ENCODE assay signal across 8 mouse cellular contexts in genomic region chr13:104109288-104109815, GRCm38 (mm10). TPM values are rescaled to one million over a fixed set of nuclear protein-coding genes. Genes with fewer than 3 reads are reported as not detected.
DNase-seq lines count a peak whose midpoint lies in the region; ATAC-seq lines count a peak whose summit lies in the region.

TSS of gene Nln (minus strand) at chr13:104109614.
TSS of gene Sgtb (plus strand) at chr13:104109741.

- H3K4me3 ChIP-seq in intestine, embryonic 15.5 days (replicated peaks) = peak within 1 kb of the TSS; percentile 59

- DNase-seq in adrenal gland, adult 8-10 months = peak; percentile 83
- peak; percentile 83 for DNase-seq in embryo, embryonic 11.5 days (ENCODE audit: low read depth, low spot score)
- DNase-seq in gastrocnemius, postnatal 36 days = peak; percentile 75 to 76
- DNase-seq in left cerebral cortex, postnatal 14 days (ENCODE audit: low spot score in 2 of 2) = peak; percentile 79 to 87
- DNase-seq in right cerebral cortex, postnatal 25 days = peak; percentile 88
- DNase-seq in urinary bladder, postnatal 36 days (ENCODE audit: low spot score in 2 of 2) = peak; percentile 72 to 84

- H3K27me3 ChIP-seq in intestine, embryonic 15.5 days (replicated peaks) = no peaks in the 10 kb centered on the region

- ATAC-seq in intestine, embryonic 15.5 days = peak; percentile 99
- peak; percentile 97 for ATAC-seq in megakaryocyte-erythroid progenitor cell, adult 5-6 weeks (replicated peaks; ENCODE audit: low FRiP score, low TSS enrichment, poor library complexity, severe bottlenecking)

- peak within 1 kb of the TSS; percentile 97 for H3K4me2 ChIP-seq in intestine, embryonic 15.5 days (replicated peaks)

- 2% methylated on average over 36 of the region's 44 CpGs for WGBS in intestine, embryonic 15.5 days

- H3K27ac ChIP-seq in intestine, embryonic 15.5 days = peak within 1 kb of the TSS; percentile 86

- no peaks in the 10 kb centered on the region for H3K36me3 ChIP-seq in intestine, embryonic 15.5 days

- H3K4me1 ChIP-seq in intestine, embryonic 15.5 days (replicated peaks) = no peaks in the 10 kb centered on the region

- intact Hi-C loops in gastrocnemius, postnatal 36 days (cut with DNase I) = no loop called here
- intact Hi-C loops in left cerebral cortex, postnatal 14 days (cut with DNase I) = no loop called here

- H3K9me3 ChIP-seq in intestine, embryonic 15.5 days = no peaks in the 10 kb centered on the region

- H3K9ac ChIP-seq in intestine, embryonic 15.5 days = peak within 1 kb of the TSS; percentile 72

RNA-seq across cellular contexts. Expression of gene Nln, which starts in this region (rescaled TPM):
- total RNA-seq in adrenal gland, adult 8-10 months (2022) = 10 to 100 TPM; 14.4 to 19.6 (median 16.5) TPM
- total RNA-seq in gastrocnemius, postnatal 36 days (2021) = 1 to 10 TPM; 6.9 to 8.2 TPM
- 18.9 and 19.9 TPM in 2 replicates for polyA plus RNA-seq in intestine, embryonic 15.5 days (2015; fragmentation: Nextera tagmentation; extraction: Ambion mirVana)
- 10 to 100 TPM; 31.2 to 31.6 TPM for total RNA-seq in left cerebral cortex, postnatal 14 days (2021)
- total RNA-seq in megakaryocyte-erythroid progenitor cell, adult 5-6 weeks (2014; fragmentation: Nextera tagmentation) = 29.4 and 34.9 TPM in 2 replicates
- 47.9 and 58.8 TPM in 2 replicates for total RNA-seq in megakaryocyte-erythroid progenitor cell, adult 5-6 weeks (2017)

RNA-seq across cellular contexts. Expression of gene Sgtb, which starts in this region (rescaled TPM):
- total RNA-seq in adrenal gland, adult 8-10 months (2022) = 1 to 10 TPM; 3.9 to 9.4 (median 6.1) TPM
- total RNA-seq in gastrocnemius, postnatal 36 days (2021) = under 1 TPM; 0.52 to 0.71 TPM
- 4.3 and 4.8 TPM in 2 replicates for polyA plus RNA-seq in intestine, embryonic 15.5 days (2015; fragmentation: Nextera tagmentation; extraction: Ambion mirVana)
- 100 to 1,000 TPM; 101 to 102 TPM for total RNA-seq in left cerebral cortex, postnatal 14 days (2021)
- not detected in 2 replicates for total RNA-seq in megakaryocyte-erythroid progenitor cell, adult 5-6 weeks (2014; fragmentation: Nextera tagmentation)
- total RNA-seq in megakaryocyte-erythroid progenitor cell, adult 5-6 weeks (2017) = not detected in 2 replicates

Comparison
In these comparisons a context has a peak if more than half of its experiments do, and no peak if none do; other contexts are left out.
1. Peak in every context shown above with its lines: DNase-seq, ATAC-seq, H3K4me3 ChIP-seq and H3K27ac ChIP-seq.
2. RNA of gene Sgtb (total RNA-seq): 101 to 102 TPM in left cerebral cortex, postnatal 14 days; 3.9 to 9.4 TPM in adrenal gland, adult 8-10 months, 0.52 to 0.71 TPM in gastrocnemius, postnatal 36 days and not detected in megakaryocyte-erythroid progenitor cell, adult 5-6 weeks; every median in the first group is over 4 times any median in the second.